9 mouse cellular contexts compared by ENCODE assay signal in the genomic region with DNA sequence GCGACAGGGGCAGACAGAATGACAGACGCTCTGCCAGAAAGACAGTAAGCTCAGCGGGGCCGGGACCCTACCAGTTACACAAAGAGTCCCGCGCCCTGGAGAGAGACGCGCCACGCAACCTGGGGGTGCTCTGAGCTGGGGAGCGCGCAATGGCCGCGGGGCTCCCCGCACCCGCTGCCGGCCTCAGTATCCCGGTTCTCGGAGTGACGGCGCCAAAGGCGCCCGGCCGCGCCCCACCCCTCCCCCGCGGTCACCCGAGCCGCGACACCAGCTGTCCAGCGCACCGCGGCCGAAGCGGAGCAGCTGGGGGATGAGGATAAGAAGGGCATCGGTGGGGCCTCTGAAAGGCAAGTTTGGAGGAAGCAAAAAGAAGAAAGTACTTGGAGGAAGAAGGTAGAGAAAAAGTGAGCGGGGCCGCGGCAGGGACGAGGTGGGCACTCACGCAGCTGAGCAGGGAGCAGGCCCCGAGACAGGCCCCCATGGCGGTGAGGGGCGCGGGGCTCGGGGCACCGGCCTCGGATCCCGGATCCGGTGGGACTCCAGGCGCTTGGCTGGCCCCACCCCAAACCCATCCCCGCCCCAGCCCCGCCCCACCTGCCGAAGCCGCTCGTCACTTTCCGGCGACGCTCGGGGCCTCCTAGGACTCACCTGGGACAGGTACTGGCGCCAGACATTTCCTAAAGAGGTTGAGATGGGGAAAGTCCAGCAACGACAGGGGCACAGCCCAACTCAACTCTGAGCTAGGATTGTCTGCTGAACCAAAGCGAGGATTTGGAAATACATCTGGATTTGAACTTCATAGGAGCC. TPM values are rescaled to one million over a fixed set of nuclear protein-coding genes. Genes with fewer than 3 reads are reported as not detected.
DNase-seq lines count a peak whose midpoint lies in the region; ATAC-seq and TF ChIP-seq lines count a peak whose summit lies in the region.
"Had no signal": no experiment of that assay in that cellular context is flagged by ENCODE, and none has a peak within 500 bp of the region (broad histone marks: within the 10 kb centered on the region; RNA-seq: fewer than 3 reads in every experiment).

No protein-coding gene starts in this region.

- peak overlapping the region; percentile 37 for H3K4me3 ChIP-seq in heart, adult 2 months
- peak overlapping the region; percentile 83 for H3K4me3 ChIP-seq in limb, embryonic 10.5 days
- peak overlapping the region; percentile 76 for H3K4me3 ChIP-seq in midbrain, embryonic 14.5 days (replicated peaks; ENCODE audit: low read depth, low read length)

- no peak for TF ChIP-seq EP300 in heart, adult 2 months (IDR thresholded peaks at IDR 0.05; ENCODE audit: insufficient read depth, low read depth, low read length)

- H3K79me2 ChIP-seq in heart, adult 2 months (replicated peaks; ENCODE audit: control insufficient read depth, insufficient read depth, low read length) = no peaks in the 10 kb centered on the region

- no peaks in the 10 kb centered on the region for H3K9me3 ChIP-seq in limb, embryonic 10.5 days (replicated peaks)
- no peaks in the 10 kb centered on the region for H3K9me3 ChIP-seq in midbrain, embryonic 14.5 days (ENCODE audit: control insufficient read depth, low read length)

- ATAC-seq in midbrain, embryonic 14.5 days (ENCODE audit: low FRiP score, low TSS enrichment) = peak; percentile 62

- TF ChIP-seq POLR2A in heart, adult 2 months (IDR thresholded peaks at IDR 0.05; ENCODE audit: insufficient read depth, low read depth, low read length) = no peak

- no peak for DNase-seq in heart, adult 2 months
- DNase-seq in heart, adult 9 months (ENCODE audit: low spot score in 2 of 2) = no peak
- DNase-seq in cerebellum, adult 8-10 months = peak; percentile 75
- DNase-seq in gastrocnemius, postnatal 10 days = peak; percentile 43
- DNase-seq in limb, embryonic 10.5 days (ENCODE audit: low spot score) = peak; percentile 67
- peak; percentile 79 for DNase-seq in midbrain, embryonic 14.5 days
- DNase-seq in layer of hippocampus, adult 9-11 months = no peak
- no peak for DNase-seq in spleen, postnatal 14 days (ENCODE audit: low spot score in 2 of 2)

- no peak overlapping the region for H3K9ac ChIP-seq in heart, adult 2 months (ENCODE audit: low read depth, low read length)
- H3K9ac ChIP-seq in midbrain, embryonic 14.5 days (replicated peaks; ENCODE audit: low read length) = peak overlapping the region; percentile 97

- 4% methylated on average over 61 of the region's 62 CpGs for WGBS in heart, adult 2 months
- 2% methylated on average over 62 of the region's 62 CpGs for WGBS in limb, embryonic 10.5 days
- under 1% methylated on average over 62 of the region's 62 CpGs for WGBS in midbrain, embryonic 14.5 days

- no peaks in the 10 kb centered on the region; the same call in 1 of the 2 replicates for H3K4me1 ChIP-seq in heart, adult 2 months (ENCODE audit: control insufficient read depth, insufficient read depth, low read length)
- H3K4me1 ChIP-seq in limb, embryonic 10.5 days = peaks cover 40% of the 10 kb centered on the region
- H3K4me1 ChIP-seq in midbrain, embryonic 14.5 days (ENCODE audit: control insufficient read depth, insufficient read depth, low read length) = peaks cover 24% of the 10 kb centered on the region

- H3K27ac ChIP-seq in heart, adult 2 months = no peak overlapping the region
- H3K27ac ChIP-seq in limb, embryonic 10.5 days = peak overlapping the region; percentile 94
- peak overlapping the region; percentile 99 for H3K27ac ChIP-seq in midbrain, embryonic 14.5 days (replicated peaks; ENCODE audit: low read depth, low read length)

- intact Hi-C loops in heart, adult 2 months (cut with DNase I) = no loop called here

- H3K4me2 ChIP-seq in midbrain, embryonic 14.5 days (ENCODE audit: low read length) = peak overlapping the region; percentile 79

- TF ChIP-seq CTCF in heart, adult 2 months (IDR thresholded peaks at IDR 0.05) = no peak

- peaks cover 7% of the 10 kb centered on the region for H3K27me3 ChIP-seq in heart, adult 2 months (ENCODE audit: control insufficient read depth, insufficient read depth, low read length)
- H3K27me3 ChIP-seq in limb, embryonic 10.5 days (ENCODE audit: low read depth, poor library complexity, severe bottlenecking) = peaks cover 83% of the 10 kb centered on the region
- H3K27me3 ChIP-seq in midbrain, embryonic 14.5 days (ENCODE audit: control insufficient read depth, insufficient read depth, low read length) = no peaks in the 10 kb centered on the region

- H3K36me3 ChIP-seq in heart, adult 2 months (ENCODE audit: control insufficient read depth, insufficient read depth, low read length) = no peaks in the 10 kb centered on the region
- no peaks in the 10 kb centered on the region for H3K36me3 ChIP-seq in limb, embryonic 10.5 days
- H3K36me3 ChIP-seq in midbrain, embryonic 14.5 days (ENCODE audit: control insufficient read depth, insufficient read depth, low read length) = no peaks in the 10 kb centered on the region

RNA-seq across cellular contexts. Expression of gene Serinc2, which starts 3.8 kb away (rescaled TPM):
- 1 to 10 TPM; 1.8 to 2.8 TPM for total RNA-seq in heart, adult 2 months (2021)
- 1.4 and 1.8 TPM in 2 replicates for polyA plus RNA-seq in heart, adult 2 months (2012; rRNA removed)
- total RNA-seq in gastrocnemius, postnatal 10 days (2021) = 10 to 100 TPM; 47.8 to 51.5 TPM
- polyA plus RNA-seq in limb, embryonic 10.5 days (2016; fragmentation: Nextera tagmentation; extraction: Ambion mirVana) = 15.2 and 71.5 TPM in 2 replicates
- polyA plus RNA-seq in midbrain, embryonic 14.5 days (2014; fragmentation: Nextera tagmentation; extraction: Ambion mirVana) = 49.2 and 52.1 TPM in 2 replicates
- total RNA-seq: hematopoietic stem cell, adult 5-6 weeks had no signal

RNA-seq across cellular contexts. Expression of gene Fabp3, which starts 33.2 kb away (rescaled TPM):
- total RNA-seq in heart, adult 2 months (2021) = 1,000 to 10,000 TPM; 5,566 to 6,234 TPM
- polyA plus RNA-seq in heart, adult 2 months (2012; rRNA removed) = 6,657 and 8,958 TPM in 2 replicates
- total RNA-seq in gastrocnemius, postnatal 10 days (2021) = 100 to 1,000 TPM; 465 to 601 TPM
- 2.2 and 3.0 TPM in 2 replicates for polyA plus RNA-seq in limb, embryonic 10.5 days (2016; fragmentation: Nextera tagmentation; extraction: Ambion mirVana)
- 170 and 260 TPM in 2 replicates for polyA plus RNA-seq in midbrain, embryonic 14.5 days (2014; fragmentation: Nextera tagmentation; extraction: Ambion mirVana)
- total RNA-seq: hematopoietic stem cell, adult 5-6 weeks had no signal

RNA-seq across cellular contexts. Expression of gene Gm10570, which starts 33.3 kb away (rescaled TPM):
- total RNA-seq in heart, adult 2 months (2021) = not detected
- polyA plus RNA-seq in heart, adult 2 months (2012; rRNA removed) = 0.27 and 0.73 TPM in 2 replicates
- not detected for total RNA-seq in gastrocnemius, postnatal 10 days (2021)
- polyA plus RNA-seq in limb, embryonic 10.5 days (2016; fragmentation: Nextera tagmentation; extraction: Ambion mirVana) = not detected in 2 replicates
- 0.65 TPM in 1 of 2 replicates, not detected in the other for polyA plus RNA-seq in midbrain, embryonic 14.5 days (2014; fragmentation: Nextera tagmentation; extraction: Ambion mirVana)
- total RNA-seq: hematopoietic stem cell, adult 5-6 weeks had no signal

RNA-seq across cellular contexts. Expression of gene Gm853, which starts 53.0 kb away (rescaled TPM):
- not detected for total RNA-seq in heart, adult 2 months (2021)
- not detected in 2 replicates for polyA plus RNA-seq in heart, adult 2 months (2012; rRNA removed)
- not detected for total RNA-seq in gastrocnemius, postnatal 10 days (2021)
- not detected in 2 replicates for polyA plus RNA-seq in limb, embryonic 10.5 days (2016; fragmentation: Nextera tagmentation; extraction: Ambion mirVana)
- polyA plus RNA-seq in midbrain, embryonic 14.5 days (2014; fragmentation: Nextera tagmentation; extraction: Ambion mirVana) = not detected in 2 replicates
- total RNA-seq: hematopoietic stem cell, adult 5-6 weeks had no signal

Comparison
In these comparisons a context has a peak if more than half of its experiments do, and no peak if none do; other contexts are left out.
1. DNase-seq: peak in cerebellum, adult 8-10 months (single experiment), gastrocnemius, postnatal 10 days (single experiment), limb, embryonic 10.5 days (single experiment) and midbrain, embryonic 14.5 days (single experiment); none in heart, adult 2 months (0 of 2), heart, adult 9 months (0 of 2), layer of hippocampus, adult 9-11 months (single experiment) and spleen, postnatal 14 days (0 of 2).
2. RNA of gene Fabp3, which starts 33.2 kb away (polyA plus RNA-seq): 6,657 to 8,958 TPM in heart, adult 2 months and 170 to 260 TPM in midbrain, embryonic 14.5 days; 2.2 to 3.0 TPM in limb, embryonic 10.5 days; every median in the first group is over 10 times any median in the second.
3. Peak in every context shown above with its lines, with median percentiles within 50 percentile points of each other: H3K4me3 ChIP-seq.